Mouse (Mus musculus) liver, postnatal 0 days (tissue): ENCODE results near the gene Pcnx.

Experiments used
- CTCF ChIP-seq: sonication (generic); IDR thresholded peaks from 2 replicates; pipeline ENCODE4 v1.5.1; 2016; ENCODE audit warnings: antibody characterized with exemption, low read depth
- EP300 ChIP-seq: IDR thresholded peaks from 2 replicates; pipeline ENCODE4 v1.6.1; 2016; ENCODE audit warnings: antibody characterized with exemption, low read depth, mild to moderate bottlenecking

DNA sequence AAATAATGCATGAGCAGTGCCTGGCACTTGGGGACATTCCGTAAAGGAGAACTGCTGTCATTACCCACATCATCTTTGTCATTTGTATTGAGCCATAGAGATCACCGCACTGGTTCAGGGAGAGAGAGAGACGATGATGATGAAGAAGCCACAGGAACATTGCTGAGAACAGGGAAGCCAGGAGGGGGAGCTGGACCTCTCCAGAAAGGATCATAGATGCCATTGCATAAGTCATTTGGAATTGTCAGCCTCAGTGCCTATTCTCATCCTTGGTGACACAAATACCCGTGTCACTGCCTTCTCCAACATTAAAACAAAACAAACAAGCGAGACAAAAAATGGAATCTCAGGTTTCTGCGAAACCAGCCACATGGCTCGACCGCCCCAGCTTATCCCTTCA is 23.7 kb upstream of the Pcnx start:
- TF ChIP-seq CTCF, result peak; percentile 33
- TF ChIP-seq EP300, result no peak
